Mouse (Mus musculus): Measurements from ENCODE around the gene R3hdm4. TPM values are rescaled to one million over a fixed set of nuclear protein-coding genes. Genes with fewer than 3 reads are reported as not detected.

Gene R3hdm4
- total and polyA plus RNA-seq, 2 experiments, result 12.4 to 80.0 TPM

- Histone ChIP-seq H3K27ac (replicated peaks; ENCODE audit: insufficient read depth, low read depth, low read length) (no peak overlapping the region), H3K4me3 (ENCODE audit: insufficient read depth, low read depth, low read length) (no peak overlapping the region), H3K9ac (ENCODE audit: low read depth, low read length) (no peak overlapping the region), H3K79me2 (ENCODE audit: control insufficient read depth, insufficient read depth, low read length) (no peaks in the 10 kb centered on the region; the same call in 1 of the 2 replicates), H3K27me3 (ENCODE audit: control insufficient read depth, insufficient read depth, low read length) (no peaks in the 10 kb centered on the region), H3K36me3 (ENCODE audit: control insufficient read depth, insufficient read depth, low read length) (no peaks in the 10 kb centered on the region), H3K4me1 (ENCODE audit: control insufficient read depth, insufficient read depth, low read length) (peaks cover 31% of the 10 kb centered on the region)
- TF ChIP-seq CTCF (IDR thresholded peaks at IDR 0.05; ENCODE audit: low read depth, low read length), result no peak
- no peak for TF ChIP-seq POLR2A (IDR thresholded peaks at IDR 0.05; ENCODE audit: extremely low read depth, insufficient read depth, low read length)
- WGBS, result 40% methylated on average over 6 of the region's 6 CpGs
- DNase-seq (ENCODE audit: extremely low read depth, low read depth, low spot score), result no peak
These were observed 12.9 kb upstream of the R3hdm4 start for GRCm38 (mm10) chr10:79933861-79934260.

- DNase-seq (ENCODE audit: extremely low read depth, low read depth, low spot score), result no peak
- Histone ChIP-seq H3K4me3 (ENCODE audit: insufficient read depth, low read depth, low read length) (no peak overlapping the region), H3K36me3 (ENCODE audit: control insufficient read depth, insufficient read depth, low read length) (no peaks in the 10 kb centered on the region), H3K27me3 (ENCODE audit: control insufficient read depth, insufficient read depth, low read length) (no peaks in the 10 kb centered on the region), H3K4me1 (ENCODE audit: control insufficient read depth, insufficient read depth, low read length) (peaks cover 35% of the 10 kb centered on the region), H3K79me2 (ENCODE audit: control insufficient read depth, insufficient read depth, low read length) (no peaks in the 10 kb centered on the region; the same call in 1 of the 2 replicates), H3K9ac (ENCODE audit: low read depth, low read length) (no peak overlapping the region), H3K27ac (replicated peaks; ENCODE audit: insufficient read depth, low read depth, low read length) (no peak overlapping the region)
- TF ChIP-seq CTCF (IDR thresholded peaks at IDR 0.05; ENCODE audit: low read depth, low read length) (no peak), POLR2A (IDR thresholded peaks at IDR 0.05; ENCODE audit: extremely low read depth, insufficient read depth, low read length) (no peak)
- 60% methylated on average over 9 of the region's 9 CpGs for WGBS
These were observed 12.2 kb upstream of the R3hdm4 start for GRCm38 (mm10) chr10:79933145-79933679.

GRCm38 (mm10) chr10:79932736-79933135 is 11.7 kb upstream of the R3hdm4 start:
- Histone ChIP-seq H3K27ac (replicated peaks; ENCODE audit: insufficient read depth, low read depth, low read length) (no peak overlapping the region), H3K9ac (ENCODE audit: low read depth, low read length) (no peak overlapping the region), H3K27me3 (ENCODE audit: control insufficient read depth, insufficient read depth, low read length) (no peaks in the 10 kb centered on the region), H3K79me2 (ENCODE audit: control insufficient read depth, insufficient read depth, low read length) (no peaks in the 10 kb centered on the region), H3K36me3 (ENCODE audit: control insufficient read depth, insufficient read depth, low read length) (no peaks in the 10 kb centered on the region), H3K4me1 (ENCODE audit: control insufficient read depth, insufficient read depth, low read length) (peaks cover 34% of the 10 kb centered on the region), H3K4me3 (ENCODE audit: insufficient read depth, low read depth, low read length) (no peak overlapping the region)
- TF ChIP-seq POLR2A (IDR thresholded peaks at IDR 0.05; ENCODE audit: extremely low read depth, insufficient read depth, low read length) (no peak), CTCF (IDR thresholded peaks at IDR 0.05; ENCODE audit: low read depth, low read length) (no peak)
- WGBS, result 42% methylated on average over 8 of the region's 8 CpGs
- DNase-seq (ENCODE audit: extremely low read depth, low read depth, low spot score), result no peak

GRCm38 (mm10) chr10:79931797-79932196 is 10.8 kb upstream of the R3hdm4 start:
- 96% methylated on average over 9 of the region's 9 CpGs for WGBS
- Histone ChIP-seq H3K27ac (replicated peaks; ENCODE audit: insufficient read depth, low read depth, low read length) (no peak overlapping the region), H3K36me3 (ENCODE audit: control insufficient read depth, insufficient read depth, low read length) (no peaks in the 10 kb centered on the region), H3K4me1 (ENCODE audit: control insufficient read depth, insufficient read depth, low read length) (peaks cover 29% of the 10 kb centered on the region), H3K4me3 (ENCODE audit: insufficient read depth, low read depth, low read length) (no peak overlapping the region), H3K9ac (ENCODE audit: low read depth, low read length) (no peak overlapping the region), H3K79me2 (ENCODE audit: control insufficient read depth, insufficient read depth, low read length) (no peaks in the 10 kb centered on the region), H3K27me3 (ENCODE audit: control insufficient read depth, insufficient read depth, low read length) (no peaks in the 10 kb centered on the region)
- TF ChIP-seq CTCF (IDR thresholded peaks at IDR 0.05; ENCODE audit: low read depth, low read length) (no peak), POLR2A (IDR thresholded peaks at IDR 0.05; ENCODE audit: extremely low read depth, insufficient read depth, low read length) (no peak)
- DNase-seq (ENCODE audit: extremely low read depth, low read depth, low spot score), result no peak

- TF ChIP-seq POLR2A (IDR thresholded peaks at IDR 0.05; ENCODE audit: extremely low read depth, insufficient read depth, low read length) (no peak), CTCF (IDR thresholded peaks at IDR 0.05; ENCODE audit: low read depth, low read length) (no peak)
- Histone ChIP-seq H3K36me3 (ENCODE audit: control insufficient read depth, insufficient read depth, low read length) (no peaks in the 10 kb centered on the region), H3K79me2 (ENCODE audit: control insufficient read depth, insufficient read depth, low read length) (no peaks in the 10 kb centered on the region), H3K9ac (ENCODE audit: low read depth, low read length) (no peak overlapping the region), H3K27ac (replicated peaks; ENCODE audit: insufficient read depth, low read depth, low read length) (no peak overlapping the region), H3K27me3 (ENCODE audit: control insufficient read depth, insufficient read depth, low read length) (no peaks in the 10 kb centered on the region), H3K4me1 (ENCODE audit: control insufficient read depth, insufficient read depth, low read length) (peaks cover 25% of the 10 kb centered on the region), H3K4me3 (ENCODE audit: insufficient read depth, low read depth, low read length) (no peak overlapping the region)
- no peak for DNase-seq (ENCODE audit: extremely low read depth, low read depth, low spot score)
- WGBS, result 98% methylated on average over 16 of the region's 16 CpGs
These were observed 9.8 kb upstream of the R3hdm4 start for GRCm38 (mm10) chr10:79930826-79931186.

GRCm38 (mm10) chr10:79929967-79930825 is 9.2 kb upstream of the R3hdm4 start:
- Histone ChIP-seq H3K79me2 (ENCODE audit: control insufficient read depth, insufficient read depth, low read length) (no peaks in the 10 kb centered on the region), H3K4me1 (ENCODE audit: control insufficient read depth, insufficient read depth, low read length) (peaks cover 24% of the 10 kb centered on the region), H3K27ac (replicated peaks; ENCODE audit: insufficient read depth, low read depth, low read length) (no peak overlapping the region), H3K27me3 (ENCODE audit: control insufficient read depth, insufficient read depth, low read length) (no peaks in the 10 kb centered on the region), H3K4me3 (ENCODE audit: insufficient read depth, low read depth, low read length) (no peak overlapping the region), H3K9ac (ENCODE audit: low read depth, low read length) (no peak overlapping the region), H3K36me3 (ENCODE audit: control insufficient read depth, insufficient read depth, low read length) (no peaks in the 10 kb centered on the region)
- WGBS, result 90% methylated on average over 18 of the region's 18 CpGs
- no peak for TF ChIP-seq CTCF (IDR thresholded peaks at IDR 0.05; ENCODE audit: low read depth, low read length)
- TF ChIP-seq POLR2A (IDR thresholded peaks at IDR 0.05; ENCODE audit: extremely low read depth, insufficient read depth, low read length), result no peak
- DNase-seq (ENCODE audit: extremely low read depth, low read depth, low spot score), result no peak

Measured in liver, adult 2 months (tissue).